Mouse (Mus musculus) heart, embryonic 16.5 days (tissue): ENCODE measurements around the gene Syne2. TPM values are rescaled to one million over a fixed set of nuclear protein-coding genes. Genes with fewer than 3 reads are reported as not detected.

ENCODE experiments used
- ATAC-seq: fragments of 200-750 bp; cut with Nextera tagmentation; replicated peaks from 2 replicates; pipeline ENCODE4 v1.8.0; 2017; ENCODE audit warnings: moderate number of reproducible peaks; ENCODE audit not compliant: insufficient read depth, low FRiP score; ENCODE audit errors: extremely low read depth
- H3K27ac ChIP-seq: fragments of 300-500 bp; sonication (generic); 2 replicates; pipeline ENCODE4 v1.5.1; 2014; ENCODE audit warnings: mild to moderate bottlenecking, low read length, control low read depth, moderate library complexity
- H3K27me3 ChIP-seq: fragments of 300-500 bp; sonication (generic); 2 replicates; pipeline ENCODE4 v1.6.1; 2014; ENCODE audit warnings: low read length, mixed read lengths; ENCODE audit not compliant: control insufficient read depth, insufficient read depth
- H3K36me3 ChIP-seq: fragments of 300-500 bp; sonication (generic); 2 replicates; pipeline ENCODE4 v1.6.1; 2014; ENCODE audit not compliant: control insufficient read depth, insufficient read depth
- H3K4me1 ChIP-seq: fragments of 300-500 bp; sonication (generic); 2 replicates; pipeline ENCODE4 v1.6.1; 2014; ENCODE audit warnings: low read length, mixed read lengths; ENCODE audit not compliant: control insufficient read depth, insufficient read depth
- H3K4me2 ChIP-seq: fragments of 300-500 bp; sonication (generic); 2 replicates; pipeline ENCODE4 v1.6.1; 2014; ENCODE audit warnings: low read depth, mild to moderate bottlenecking, control low read depth, low read length
- H3K4me3 ChIP-seq: fragments of 300-500 bp; sonication (generic); 2 replicates; pipeline ENCODE4 v1.5.1; 2014; ENCODE audit warnings: mild to moderate bottlenecking, control low read depth, low read length
- H3K9ac ChIP-seq: fragments of 300-500 bp; sonication (generic); 2 replicates; pipeline ENCODE4 v1.6.1; 2014; ENCODE audit warnings: low read length, control low read depth
- H3K9me3 ChIP-seq: fragments of 300-500 bp; sonication (generic); replicated peaks from 2 replicates; pipeline ENCODE4 v1.6.1; 2016; ENCODE audit warnings: low read length; ENCODE audit not compliant: control insufficient read depth
- WGBS: fragments of 180-500 bp; shearing (Covaris S2); extraction: QIAGEN DNeasy Blood & Tissue Kit; methylation state at CpG from one replicate; pipeline ENCODE4 v1.1.7; 2014; 5-methylcytosine and 5-hydroxymethylcytosine counted together
- polyA plus RNA-seq: library from polyadenylated mRNA; unstranded; fragments of >200 nt; fragmentation: Nextera tagmentation; extraction: Ambion mirVana; gene quantifications from 2 replicates; pipeline ENCODE4 v1.2.1, GENCODE M21; 2015

Gene Syne2
- polyA plus RNA-seq, 1 experiment from 2014 or later: 38.4 TPM

- H3K36me3 ChIP-seq: peaks cover 30% of the 10 kb centered on the region
- 91% methylated on average over 5 of the region's 5 CpGs for WGBS
Measured at GRCm38 (mm10) chr12:75891206-75891605, 73.3 kb downstream of the Syne2 start.

GRCm38 (mm10) chr12:75893392-75893791, 75.5 kb downstream of the Syne2 start:
- H3K27ac ChIP-seq: no peak overlapping the region
- no peaks in the 10 kb centered on the region for H3K27me3 ChIP-seq
- H3K36me3 ChIP-seq: peaks cover 41% of the 10 kb centered on the region
- no peak overlapping the region for H3K4me2 ChIP-seq
- H3K4me3 ChIP-seq: no peak overlapping the region
- no peak for ATAC-seq
- no peak overlapping the region for H3K9ac ChIP-seq
- no peaks in the 10 kb centered on the region for H3K4me1 ChIP-seq
- 80% methylated on average over 5 of the region's 5 CpGs for WGBS
- 0 out of 2 replicates have a peak, but pooled peaks cover 2% of the 10 kb centered on the region for H3K9me3 ChIP-seq

More at GRCm38 (mm10) chr12:75891206-75891605, 73.3 kb downstream of the Syne2 start:
- Histone ChIP-seq H3K4me2 (no peak overlapping the region), H3K27me3 (no peaks in the 10 kb centered on the region), H3K27ac (no peak overlapping the region), H3K9me3 (0 out of 2 replicates have a peak, but pooled peaks cover 2% of the 10 kb centered on the region), H3K4me3 (no peak overlapping the region), H3K9ac (no peak overlapping the region), H3K4me1 (no peaks in the 10 kb centered on the region)
- ATAC-seq: no peak

GRCm38 (mm10) chr12:75894316-75894997, 76.5 kb downstream of the Syne2 start:
- 0 out of 2 replicates have a peak, but pooled peaks cover 2% of the 10 kb centered on the region for H3K9me3 ChIP-seq
- no peak overlapping the region for H3K4me2 ChIP-seq
- peaks cover 39% of the 10 kb centered on the region for H3K36me3 ChIP-seq
- H3K9ac ChIP-seq: no peak overlapping the region
- no peak for ATAC-seq
- H3K4me3 ChIP-seq: no peak overlapping the region
- no peak overlapping the region for H3K27ac ChIP-seq
- WGBS: 83% methylated on average over 9 of the region's 9 CpGs
- H3K27me3 ChIP-seq: no peaks in the 10 kb centered on the region
- H3K4me1 ChIP-seq: no peaks in the 10 kb centered on the region

GRCm38 (mm10) chr12:75894998-75895331, 77.0 kb downstream of the Syne2 start:
- 0 out of 2 replicates have a peak, but pooled peaks cover 2% of the 10 kb centered on the region for H3K9me3 ChIP-seq
- WGBS: 78% methylated on average over 7 of the region's 7 CpGs
- no peaks in the 10 kb centered on the region for H3K4me1 ChIP-seq
- peaks cover 41% of the 10 kb centered on the region for H3K36me3 ChIP-seq
- no peak overlapping the region for H3K27ac ChIP-seq
- no peak overlapping the region for H3K4me3 ChIP-seq
- no peak overlapping the region for H3K4me2 ChIP-seq
- ATAC-seq: no peak
- H3K9ac ChIP-seq: no peak overlapping the region
- no peaks in the 10 kb centered on the region for H3K27me3 ChIP-seq

- Histone ChIP-seq H3K36me3 (peaks cover 36% of the 10 kb centered on the region), H3K27ac (no peak overlapping the region), H3K4me1 (no peaks in the 10 kb centered on the region), H3K4me2 (no peak overlapping the region), H3K9me3 (peaks cover 5% of the 10 kb centered on the region; the same call in 1 of the 2 replicates), H3K9ac (no peak overlapping the region), H3K4me3 (no peak overlapping the region), H3K27me3 (no peaks in the 10 kb centered on the region)
- WGBS: 81% methylated on average over 7 of the region's 7 CpGs
- no peak for ATAC-seq
Measured at GRCm38 (mm10) chr12:75897793-75898192, 79.9 kb downstream of the Syne2 start.

GRCm38 (mm10) chr12:75901721-75902120, 83.8 kb downstream of the Syne2 start:
- Histone ChIP-seq H3K9ac (no peak overlapping the region), H3K36me3 (peaks cover 38% of the 10 kb centered on the region), H3K27me3 (no peaks in the 10 kb centered on the region), H3K4me2 (no peak overlapping the region), H3K4me1 (no peaks in the 10 kb centered on the region), H3K9me3 (peaks cover 3% of the 10 kb centered on the region; the same call in 1 of the 2 replicates), H3K27ac (no peak overlapping the region), H3K4me3 (no peak overlapping the region)
- 94% methylated on average over 9 of the region's 9 CpGs for WGBS
- no peak for ATAC-seq

- Histone ChIP-seq H3K4me1 (no peaks in the 10 kb centered on the region), H3K4me3 (no peak overlapping the region), H3K4me2 (no peak overlapping the region), H3K27ac (no peak overlapping the region), H3K9ac (no peak overlapping the region), H3K27me3 (no peaks in the 10 kb centered on the region), H3K36me3 (peaks cover 26% of the 10 kb centered on the region), H3K9me3 (peaks cover 3% of the 10 kb centered on the region; the same call in 1 of the 2 replicates)
- WGBS: 88% methylated on average over 11 of the region's 11 CpGs
- no peak for ATAC-seq
Measured at GRCm38 (mm10) chr12:75904068-75904467, 86.1 kb downstream of the Syne2 start.

- H3K36me3 ChIP-seq: peaks cover 24% of the 10 kb centered on the region; the same call in 1 of the 2 replicates
- WGBS: 88% methylated on average over 7 of the region's 7 CpGs
- H3K27ac ChIP-seq: no peak overlapping the region
- no peak overlapping the region for H3K4me2 ChIP-seq
- no peak overlapping the region for H3K4me3 ChIP-seq
- peaks cover 3% of the 10 kb centered on the region; the same call in 1 of the 2 replicates for H3K9me3 ChIP-seq
- H3K9ac ChIP-seq: no peak overlapping the region
- no peaks in the 10 kb centered on the region for H3K4me1 ChIP-seq
- no peaks in the 10 kb centered on the region for H3K27me3 ChIP-seq
- ATAC-seq: no peak
Measured at GRCm38 (mm10) chr12:75905304-75905703, 87.4 kb downstream of the Syne2 start.

- Histone ChIP-seq H3K27me3 (no peaks in the 10 kb centered on the region), H3K27ac (no peak overlapping the region), H3K9ac (no peak overlapping the region), H3K36me3 (peaks cover 33% of the 10 kb centered on the region), H3K9me3 (no peaks in the 10 kb centered on the region), H3K4me2 (no peak overlapping the region), H3K4me1 (no peaks in the 10 kb centered on the region), H3K4me3 (no peak overlapping the region)
- WGBS: 69% methylated on average over 3 of the region's 3 CpGs
- ATAC-seq: no peak
Measured at GRCm38 (mm10) chr12:75908466-75908865, 90.5 kb downstream of the Syne2 start.
